Mouse (Mus musculus) C2C12 (cell line): ENCODE results near the gene Rbpms2.

ENCODE experiments used
- CTCF ChIP-seq: IDR thresholded peaks from one replicate; pipeline ENCODE4 v1.5.1; 2011; ENCODE audit not compliant: control insufficient read depth, insufficient read depth, insufficient read length
- MYOD1 ChIP-seq: IDR thresholded peaks from one replicate; pipeline ENCODE4 v1.6.1; 2011; ENCODE audit warnings: low read depth; ENCODE audit not compliant: control insufficient read depth, insufficient read length
- USF1 ChIP-seq: IDR thresholded peaks from one replicate; pipeline ENCODE4 v1.6.1; 2011; ENCODE audit warnings: low read depth, mild to moderate bottlenecking, control low read depth, moderate library complexity

- TF ChIP-seq MYOD1 (no peak), CTCF (no peak), USF1 (no peak)
Measured at GRCm38 (mm10) chr9:65671431-65671931, 42.0 kb downstream of the Rbpms2 start.
